Mouse (Mus musculus) embryo, embryonic 10.5 days (tissue): ENCODE results near the gene Gm35315.
"Not testable (repeated sequence)": the region's sequence is repeated elsewhere in the genome, so short reads cannot be mapped to it uniquely, and the experiment has no call there.

Source experiments
- DNase-seq: peaks from one replicate; pipeline ENCODE4 v3.0.0-alpha.2; 2015; ENCODE audit warnings: low spot score

Gm35315 gene

DNA sequence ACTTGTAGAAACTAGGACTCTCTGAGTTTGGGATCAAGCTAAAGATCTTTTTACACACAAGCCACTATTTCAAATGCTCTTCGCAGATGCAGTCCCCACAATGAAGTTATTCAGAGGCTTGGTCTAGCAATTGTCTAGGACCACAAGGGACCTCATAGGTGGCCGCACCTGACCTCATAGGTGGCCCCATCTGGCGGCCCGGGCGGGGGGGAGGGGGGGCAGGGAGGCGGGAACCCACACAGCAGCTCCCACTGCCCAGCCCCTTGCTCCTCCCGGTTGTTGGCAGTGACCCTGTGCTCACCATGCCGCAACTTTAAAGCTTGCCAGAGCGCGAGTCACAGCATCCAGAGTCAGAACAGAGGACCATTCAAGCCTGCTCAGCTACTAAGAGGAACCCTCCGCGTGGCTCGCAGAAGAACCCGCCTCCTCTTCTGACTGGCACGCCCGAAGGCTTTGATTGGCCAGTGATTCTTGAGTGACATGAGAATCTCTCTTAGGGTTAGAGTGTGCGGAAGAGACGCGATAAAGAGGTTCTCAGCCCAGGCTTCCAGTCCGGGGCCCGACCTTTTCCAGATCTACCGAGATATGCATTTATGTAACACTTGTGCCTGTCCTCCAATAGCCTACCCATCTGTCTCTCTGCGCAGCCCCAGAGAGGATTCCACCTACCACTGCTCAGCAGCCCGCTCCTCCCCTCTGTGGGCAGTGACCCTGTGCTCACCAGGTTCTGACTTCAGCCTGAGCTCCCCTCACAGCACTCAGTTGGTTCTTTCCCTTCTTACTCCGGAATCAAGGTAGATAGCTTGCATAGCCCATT is at the start of gene Gm35315:
Gene Gm35315, minus strand, starts transcription at position 391 of the 817 bp plus-strand sequence.
- DNase-seq: peak; percentile 96

DNA sequence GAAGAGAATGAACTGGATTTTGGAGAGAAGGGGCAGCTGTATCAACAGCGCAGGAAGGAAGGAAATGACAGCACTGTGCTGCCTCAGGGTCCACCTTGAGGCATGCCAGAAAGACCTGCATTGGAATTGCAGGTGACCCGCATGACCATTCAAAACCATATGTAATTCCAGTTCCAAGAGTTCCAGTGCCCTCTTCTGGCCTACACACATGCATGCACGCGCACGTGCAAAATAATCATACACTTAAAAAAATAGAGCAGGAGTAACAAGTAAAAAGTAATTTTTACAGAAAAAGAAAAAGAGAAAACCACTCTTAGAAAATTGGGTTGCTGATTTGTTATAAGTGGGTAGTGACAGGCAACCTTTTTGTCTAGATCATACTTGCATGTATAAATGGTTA is 48.8 kb upstream of the Gm35315 start:
- peak; percentile 23 for DNase-seq

DNA sequence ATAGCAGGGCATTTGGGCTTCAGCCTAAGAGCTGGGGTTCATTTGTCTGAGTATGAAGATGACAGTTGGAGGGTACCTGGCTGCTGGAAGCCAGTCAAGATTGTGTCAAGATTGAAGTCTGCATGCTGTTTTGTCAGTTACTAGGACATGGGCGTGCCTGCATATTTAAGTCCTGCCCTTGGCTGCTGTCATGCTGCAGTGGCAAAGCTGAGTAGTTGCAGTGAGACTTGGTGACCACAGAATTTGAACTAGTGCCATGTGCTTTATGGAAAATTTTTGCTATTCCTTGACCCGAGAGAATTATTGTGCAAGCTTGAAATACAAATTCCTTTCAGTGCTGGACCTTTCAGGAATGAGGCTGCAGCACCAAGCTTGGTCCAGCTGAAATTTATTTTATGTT is 48.1 kb upstream of the Gm35315 start:
- DNase-seq: no peak

DNA sequence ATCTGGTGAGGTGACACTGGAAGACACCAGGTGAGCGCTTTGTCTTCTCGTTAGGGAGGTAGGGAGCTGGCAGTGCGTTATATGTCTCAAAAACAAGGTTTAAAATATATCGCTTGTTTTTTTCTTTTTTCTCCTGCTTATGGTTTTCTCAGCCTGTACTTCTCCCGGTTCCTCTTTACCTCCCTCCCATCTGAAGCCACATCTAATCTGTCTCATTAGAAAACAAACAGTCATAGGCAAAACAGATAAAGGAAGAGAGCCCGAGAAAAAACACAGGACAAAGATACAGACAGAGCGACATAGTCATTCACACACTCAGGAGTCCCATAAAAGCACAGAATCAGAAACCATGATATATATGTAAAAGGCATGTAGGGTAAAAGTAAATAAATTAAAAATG is 46.2 kb upstream of the Gm35315 start:
- no peak for DNase-seq

DNA sequence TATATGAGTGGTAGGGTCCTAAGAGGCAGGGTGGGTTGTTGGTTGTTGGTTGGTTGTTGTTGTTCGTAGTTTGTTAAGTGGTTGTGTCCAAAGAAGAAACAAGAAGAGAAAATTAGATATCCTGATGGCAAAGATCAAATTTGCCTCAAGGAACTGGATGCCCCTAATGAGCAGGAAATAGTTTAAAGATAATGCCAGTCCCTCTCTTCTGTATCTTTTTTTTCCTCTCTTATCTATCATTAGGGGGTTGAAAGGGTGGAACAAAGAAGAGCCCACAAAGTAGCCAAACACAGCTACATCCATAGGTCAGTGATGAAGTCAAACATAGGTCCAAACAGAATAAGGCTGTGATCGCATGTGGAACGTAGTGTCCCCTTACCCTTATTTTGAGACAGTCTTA is 45.1 kb upstream of the Gm35315 start:
- DNase-seq: no peak

DNA sequence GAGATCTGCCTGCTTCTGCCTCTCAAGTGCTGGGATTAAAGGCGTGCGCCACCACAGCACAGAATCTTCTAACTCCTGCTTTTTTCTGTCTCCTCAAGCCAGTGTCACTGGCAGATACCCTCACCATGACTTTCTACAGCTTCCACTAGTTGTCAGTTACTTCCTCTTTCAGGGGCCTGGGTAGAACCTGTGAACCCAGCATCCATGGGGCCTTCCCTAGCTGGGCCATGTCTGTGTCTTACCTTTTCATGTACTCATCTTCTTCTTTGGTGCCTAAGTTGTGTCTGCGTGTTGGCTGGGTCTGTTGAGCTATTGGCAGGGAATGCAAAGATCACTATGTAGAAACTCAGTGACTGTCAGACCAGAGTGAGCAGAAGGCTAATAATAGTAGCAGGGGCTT is 43.6 kb upstream of the Gm35315 start:
- DNase-seq: no peak

DNA sequence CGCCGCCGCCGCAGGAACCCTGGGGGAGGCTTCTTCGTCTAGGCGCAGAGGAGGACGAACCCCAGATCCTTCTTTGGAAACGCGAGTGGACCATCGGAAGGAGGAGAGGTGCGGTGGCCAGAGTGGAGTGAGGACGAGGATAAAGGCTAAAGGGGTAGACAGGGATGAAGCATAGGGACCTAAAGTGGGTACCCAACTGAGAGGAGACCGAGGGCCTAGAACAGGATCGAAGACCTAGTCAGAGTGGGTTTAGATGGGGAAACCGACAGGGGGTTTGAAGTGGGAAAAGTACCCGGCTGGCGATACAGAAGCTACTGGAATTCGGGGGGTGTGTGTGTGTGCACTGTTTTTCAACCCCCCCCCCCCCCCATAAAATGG is 41.9 kb upstream of the Gm35315 start:
- DNase-seq: no peak

DNA sequence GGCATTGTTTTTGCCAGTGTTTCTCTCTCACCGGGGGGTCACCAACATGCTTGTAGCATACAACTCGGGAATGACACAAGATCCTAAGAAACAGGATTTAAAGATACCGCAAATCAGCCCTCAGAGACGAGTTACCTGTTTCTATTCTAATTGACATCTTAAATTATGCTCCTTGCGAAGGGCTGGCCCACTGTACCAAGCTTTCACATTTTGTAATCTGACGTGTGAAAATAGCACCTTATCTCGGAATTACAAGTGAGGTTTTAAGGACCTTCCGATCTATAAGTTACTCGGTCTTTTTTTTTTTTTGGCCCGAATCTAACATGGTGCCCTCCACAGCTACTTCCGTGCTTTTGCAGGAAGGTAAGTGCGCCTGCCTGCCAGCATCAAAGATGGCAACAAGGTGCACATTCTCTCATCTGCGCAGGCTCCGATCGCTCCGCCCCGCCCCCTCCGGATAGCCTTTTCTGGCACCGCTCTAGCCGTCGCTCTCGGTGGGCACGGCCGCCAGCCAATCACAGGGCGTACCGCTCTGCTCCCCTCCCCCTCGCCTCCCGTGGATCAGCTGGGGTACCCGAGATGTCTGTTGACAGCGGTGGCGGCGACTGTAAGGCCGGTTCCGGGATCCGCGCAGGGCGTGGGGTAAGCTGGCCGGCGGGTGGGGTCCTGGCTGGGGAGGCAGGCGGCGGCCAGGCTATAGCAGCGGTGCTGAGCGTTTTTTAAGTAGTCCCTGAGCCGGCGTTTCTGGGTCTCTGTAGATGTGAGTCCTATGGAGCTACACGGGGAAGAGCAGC is 41.3 kb upstream of the Gm35315 start, which contains the start of gene Chfr:
Gene Chfr, plus strand, starts transcription at position 550 of the 794 bp plus-strand sequence.
- peak; percentile 98 for DNase-seq

DNA sequence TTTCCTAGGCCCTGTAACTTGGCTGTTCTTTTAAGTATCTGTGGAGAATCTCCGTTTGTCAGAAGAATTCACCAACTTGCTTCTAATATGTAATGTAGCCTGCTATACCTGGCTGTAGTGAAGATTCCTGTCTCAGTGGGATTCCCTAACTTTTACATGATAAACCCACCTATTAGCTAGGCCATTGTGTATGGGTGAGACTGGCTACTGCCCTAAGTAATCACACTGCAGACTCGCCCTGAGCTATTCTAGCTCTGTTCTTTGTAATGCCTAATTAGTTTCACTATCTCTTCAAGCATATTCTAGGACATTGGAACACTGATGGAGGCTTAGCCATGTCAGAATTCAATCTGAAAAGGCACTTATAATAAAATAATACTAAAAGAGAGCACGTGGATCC is 28.2 kb upstream of the Gm35315 start:
- not testable (repeated sequence) for DNase-seq

DNA sequence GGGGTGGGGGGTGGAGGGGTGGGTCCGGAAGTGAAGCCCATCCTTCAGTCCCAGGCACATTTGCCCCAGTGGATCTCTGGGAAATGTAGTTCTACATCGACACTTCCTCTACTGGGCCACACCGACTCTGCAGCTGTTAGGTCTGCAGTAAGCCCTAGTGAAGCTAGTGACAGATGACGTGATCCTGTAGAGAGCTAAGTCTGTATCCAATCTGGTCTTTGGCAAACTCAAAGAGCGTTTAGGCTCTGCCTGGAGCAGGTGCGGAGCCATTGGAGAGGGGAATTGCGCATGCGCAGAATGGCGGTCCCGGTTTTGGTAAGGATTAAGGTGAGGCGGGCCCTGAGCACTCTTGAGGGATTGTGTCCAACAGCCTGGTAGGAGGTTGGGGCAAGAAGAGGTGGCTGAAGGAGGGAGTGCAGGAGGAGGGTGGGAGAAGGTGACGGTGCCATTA is 15.8 kb upstream of the Gm35315 start, which contains the start of gene Zfp605:
Gene Zfp605, plus strand, starts transcription at position 102 of the 451 bp plus-strand sequence.
- DNase-seq: peak; percentile 90

DNA sequence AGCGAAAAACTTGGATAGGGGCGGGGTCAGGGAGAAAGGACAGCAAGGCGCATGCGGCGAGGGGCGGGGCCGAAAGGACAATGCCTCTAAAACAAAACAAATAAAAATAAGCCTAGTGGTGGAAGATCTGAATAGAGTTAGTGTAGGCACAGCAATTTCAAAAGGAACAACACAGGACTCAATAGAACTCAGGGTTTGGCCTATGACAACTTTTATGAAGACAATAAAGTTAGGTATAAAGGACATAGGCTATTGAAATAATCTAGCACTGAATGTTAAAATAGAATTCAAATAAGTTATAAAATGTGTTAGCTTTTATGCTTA is 14.0 kb upstream of the Gm35315 start:
- DNase-seq: no peak

DNA sequence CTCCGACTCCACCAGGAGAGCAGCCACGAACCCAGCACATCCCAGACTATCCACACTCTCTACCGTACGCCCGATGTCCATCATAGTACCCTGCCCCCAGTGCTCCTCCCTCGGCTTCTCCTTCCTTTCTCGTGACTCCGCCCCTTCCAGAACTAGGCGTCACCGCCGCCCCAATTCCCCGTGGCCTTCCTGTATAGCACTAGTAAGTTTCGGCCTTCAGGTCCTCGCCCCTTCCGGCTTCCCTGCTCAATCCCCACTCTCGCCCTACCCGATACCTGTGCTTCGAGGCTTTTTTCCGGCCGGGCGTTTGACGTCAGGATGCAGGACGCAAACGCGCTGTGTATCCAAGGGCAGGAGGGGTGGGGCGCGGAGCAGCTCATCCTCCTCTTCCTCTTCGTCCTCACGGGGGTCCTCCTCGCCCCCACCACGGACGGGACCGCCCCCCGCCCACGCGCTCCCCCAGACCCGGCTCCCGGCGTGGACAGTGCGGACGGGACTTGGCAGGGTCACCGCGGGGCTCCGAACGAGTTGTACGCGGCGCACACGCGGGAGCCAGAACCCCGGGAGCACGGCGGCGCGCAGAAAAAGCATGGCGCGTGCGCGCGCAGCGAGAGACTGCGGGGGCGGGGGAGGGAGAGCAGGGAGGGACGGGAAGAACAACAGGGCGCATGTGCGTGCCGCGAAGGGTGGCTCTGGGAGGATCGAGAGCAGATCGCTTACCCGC is 13.5 kb upstream of the Gm35315 start, which contains the start of gene Gtpbp6:
Gene Gtpbp6, minus strand, starts transcription at position 617 of the 724 bp plus-strand sequence.
- DNase-seq: peak; percentile 96

DNA sequence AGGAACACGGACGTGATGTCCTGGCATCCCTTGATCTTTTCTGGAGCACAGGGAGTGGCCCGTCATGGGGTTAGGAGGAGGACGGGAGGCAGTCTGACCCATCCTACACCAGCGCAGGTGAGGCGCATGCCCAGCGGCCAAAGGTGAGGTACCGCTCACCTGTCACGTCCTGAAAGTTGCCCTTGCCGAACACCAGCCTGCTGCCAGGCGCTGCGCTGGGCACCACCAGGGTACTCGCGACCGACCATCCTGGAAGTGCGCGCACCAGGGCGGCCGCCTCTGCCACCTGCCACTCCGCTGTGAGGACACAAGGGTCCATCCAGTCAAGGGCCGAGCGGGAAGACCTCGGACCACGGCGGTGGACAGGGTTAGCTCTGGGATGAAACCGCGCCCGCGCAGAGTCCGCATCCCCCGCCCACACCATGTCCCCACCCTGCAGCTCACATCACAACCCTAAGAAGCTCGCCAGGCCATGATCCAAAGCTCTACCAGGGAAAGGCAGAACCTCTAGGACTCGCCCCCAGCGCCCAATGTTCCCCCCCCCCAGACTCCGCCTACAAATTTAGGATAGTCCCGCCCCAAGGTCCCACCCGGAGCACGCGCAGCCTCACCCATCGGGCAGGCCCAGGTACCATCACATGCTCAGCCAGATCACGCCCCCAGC is 12.8 kb upstream of the Gm35315 start:
- DNase-seq: no peak

DNA sequence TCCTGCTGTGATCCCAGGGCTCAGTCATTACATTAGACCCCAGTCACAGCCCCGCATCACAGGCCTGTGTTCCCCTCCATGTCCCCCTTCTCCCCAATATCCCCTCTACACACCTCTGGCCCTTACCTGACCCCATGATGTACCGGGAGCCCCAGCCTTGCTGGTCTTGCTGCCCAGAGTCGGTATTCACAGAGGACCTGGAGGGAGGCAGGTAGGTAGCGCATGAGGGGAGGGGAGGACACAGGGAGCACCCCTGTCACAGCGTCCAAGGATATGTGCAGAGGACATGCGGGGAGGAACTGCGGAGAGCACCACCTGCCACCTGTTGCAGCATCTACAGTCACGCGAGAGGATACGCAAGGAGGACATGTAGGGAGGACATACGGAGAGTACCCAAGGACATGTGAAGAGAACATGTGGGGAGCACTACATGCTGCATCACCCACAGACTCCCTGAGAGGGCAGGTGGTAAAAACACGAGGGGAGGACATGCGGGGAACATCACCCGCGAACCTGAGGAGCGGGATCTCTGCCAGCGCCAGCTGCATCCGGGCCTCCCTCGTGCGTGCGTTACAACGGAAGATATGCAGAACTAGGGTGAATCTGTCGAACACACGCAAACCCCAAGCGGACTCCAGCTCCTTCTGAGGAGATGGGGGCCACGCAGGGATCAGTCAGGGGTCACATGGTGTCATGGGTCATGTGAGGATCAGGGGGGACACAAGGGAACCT is 12.1 kb upstream of the Gm35315 start:
- DNase-seq: no peak

DNA sequence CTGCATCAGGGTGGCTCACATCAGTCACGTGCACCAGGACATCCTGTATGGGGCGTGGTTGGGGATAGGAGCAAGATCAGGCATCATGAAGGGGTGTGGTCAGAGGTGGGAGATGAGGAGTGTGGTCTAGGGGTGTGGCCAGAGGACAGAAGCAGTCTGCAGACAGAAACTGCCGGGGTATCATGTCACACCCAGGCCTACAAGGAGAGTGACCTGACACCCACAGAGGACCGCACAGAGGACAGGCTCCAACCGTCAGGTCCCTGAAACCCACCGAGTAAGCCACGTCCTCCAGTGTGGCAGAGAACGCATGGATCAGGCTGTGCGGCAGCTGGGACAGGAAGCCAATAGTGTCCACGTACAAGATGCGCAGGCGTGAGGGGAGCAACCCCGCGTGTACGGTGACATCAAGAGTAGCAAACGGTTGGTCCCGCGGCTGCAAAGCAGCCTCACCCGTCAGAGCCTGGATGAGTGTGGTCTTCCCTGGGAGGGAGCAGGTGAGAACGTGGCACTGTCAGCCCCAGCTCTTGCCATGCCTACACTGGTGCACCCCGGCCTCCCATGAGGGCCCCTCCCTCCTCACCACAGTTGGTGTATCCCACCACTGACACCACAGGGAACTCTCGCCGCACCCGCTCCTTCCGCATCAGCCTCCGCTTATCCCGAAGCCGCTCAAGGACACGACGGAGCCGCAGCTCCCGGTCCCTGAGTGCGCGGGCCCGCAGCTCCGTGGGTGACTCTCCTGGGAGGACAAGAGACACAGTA is 10.6 kb upstream of the Gm35315 start:
- DNase-seq: no peak

DNA sequence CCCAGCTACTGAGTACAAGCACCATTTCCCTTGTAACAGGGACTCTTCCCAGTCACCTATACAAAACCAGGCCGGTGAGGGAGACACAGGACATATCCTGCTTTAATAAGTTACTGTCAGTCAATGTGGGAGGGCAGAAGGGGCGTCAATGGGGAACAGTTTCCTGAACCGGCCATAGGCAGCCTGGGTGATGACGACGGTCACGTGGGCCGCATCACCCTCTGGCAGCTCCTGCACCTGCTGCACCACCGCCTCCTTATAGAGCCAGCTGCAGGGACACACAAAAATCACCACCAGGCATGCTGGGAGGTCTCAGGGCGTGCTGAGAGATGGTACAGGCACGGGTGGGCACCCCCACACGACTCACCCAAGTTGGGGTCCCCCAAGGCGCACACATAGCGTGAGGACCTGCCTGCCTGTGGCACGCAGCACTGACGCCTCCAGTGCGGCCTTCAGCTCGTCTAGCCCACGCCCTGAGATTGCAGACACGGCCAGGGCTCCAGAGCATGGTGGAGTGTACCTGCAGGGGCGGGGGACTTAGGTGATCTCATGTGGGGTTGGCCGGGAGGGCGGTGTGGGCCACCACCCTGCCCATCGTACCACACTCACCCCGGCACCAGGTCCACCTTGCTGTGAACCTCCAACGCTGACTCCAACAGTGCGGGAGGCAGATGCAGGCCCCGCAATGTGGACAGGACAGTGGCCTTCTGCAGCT is 9.8 kb upstream of the Gm35315 start:
- DNase-seq: no peak

DNA sequence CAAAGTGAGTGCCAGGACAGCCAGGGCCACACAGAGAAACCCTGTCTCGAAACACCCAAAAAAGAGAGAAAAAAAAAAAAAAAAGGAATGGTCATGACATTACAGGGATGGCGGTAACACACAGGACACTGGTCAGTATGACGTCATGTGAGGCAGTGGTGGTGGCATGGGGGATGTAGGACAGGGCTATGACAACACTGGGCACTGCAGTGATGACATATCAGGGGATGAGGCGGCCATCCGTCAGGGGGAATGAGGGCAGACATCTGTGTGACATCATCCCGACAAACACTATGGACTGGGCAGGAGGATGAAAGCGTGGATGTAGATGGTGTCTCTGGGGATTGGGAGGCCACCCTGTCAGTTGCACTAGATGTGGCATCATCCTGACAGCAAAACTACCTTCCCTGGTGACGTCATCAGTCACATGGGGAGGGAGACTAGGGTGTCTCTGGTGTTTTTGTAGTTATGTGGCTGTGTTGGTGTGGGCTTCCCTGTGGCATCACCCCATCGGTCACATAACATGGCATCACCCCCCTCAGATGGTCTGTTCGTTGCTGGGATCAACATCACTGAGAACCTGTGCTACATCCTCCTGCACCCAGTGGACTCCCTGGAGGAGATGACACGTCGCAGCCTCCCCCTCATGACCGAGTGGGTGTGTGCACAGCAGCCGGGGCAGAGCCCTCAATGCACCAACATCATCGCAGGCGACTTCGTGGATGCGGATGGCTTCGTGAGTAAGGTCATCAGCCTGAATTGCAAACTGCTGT is 8.8 kb upstream of the Gm35315 start:
- no peak for DNase-seq

DNA sequence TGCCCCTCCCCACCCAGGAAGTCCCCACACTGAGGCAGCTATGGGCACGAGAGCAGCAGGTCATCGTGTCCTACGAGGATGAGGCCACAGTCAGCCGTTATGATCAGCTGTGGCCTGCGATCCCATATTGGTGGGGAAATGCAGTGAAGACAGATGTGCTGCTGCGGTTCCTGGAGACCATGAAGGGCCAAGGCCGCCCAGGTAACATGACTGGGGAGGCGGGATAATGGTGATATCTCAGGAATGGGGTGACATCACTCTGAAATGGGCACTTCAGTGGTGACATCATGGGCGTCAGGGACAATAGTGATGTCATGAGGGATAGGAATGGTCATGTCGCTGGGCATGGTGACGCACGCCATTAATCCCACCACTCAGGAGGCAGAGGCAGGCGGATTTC is 8.2 kb upstream of the Gm35315 start:
- no peak for DNase-seq
